Mouse (Mus musculus) cerebellum, postnatal 25 days (tissue): ENCODE data around the gene Polr2e.
A peak's percentile ranks its signal among the peaks of the same experiment; 100 is the strongest.

Source experiments
- DNase-seq, 2 experiments: peaks; one replicate each; pipeline ENCODE4 v3.0.0; 2021; ENCODE audit warnings: mixed read lengths in 2 of 2

Gene Polr2e

GRCm38 (mm10) chr10:80033511-80034391 lies 5.8 kb downstream of the Polr2e start:
- peak; percentile 62 to 69 for DNase-seq

- peak in 1 of 2 experiments; percentile 44 for DNase-seq
Measured at GRCm38 (mm10) chr10:80032799-80033480, 6.7 kb downstream of the Polr2e start.

- no peak for DNase-seq
Measured at GRCm38 (mm10) chr10:80030736-80031135, 8.9 kb downstream of the Polr2e start.

- no peak for DNase-seq
Measured at GRCm38 (mm10) chr10:80030191-80030590, 9.4 kb downstream of the Polr2e start.

GRCm38 (mm10) chr10:80028521-80028846 lies 11.1 kb downstream of the Polr2e start:
- DNase-seq, result no peak

- no peak for DNase-seq
Measured at GRCm38 (mm10) chr10:80027681-80028520, 11.7 kb downstream of the Polr2e start.

- DNase-seq, result no peak
Measured at GRCm38 (mm10) chr10:80025889-80026288, 13.7 kb downstream of the Polr2e start.

- DNase-seq, result no peak
Measured at GRCm38 (mm10) chr10:80025463-80025862, 14.1 kb downstream of the Polr2e start.

GRCm38 (mm10) chr10:80025044-80025347 lies 14.6 kb downstream of the Polr2e start:
- DNase-seq, result no peak

- DNase-seq, result no peak
Measured at GRCm38 (mm10) chr10:80024229-80025043, 15.2 kb downstream of the Polr2e start.

GRCm38 (mm10) chr10:80023758-80024157 lies 15.8 kb downstream of the Polr2e start:
- DNase-seq, result no peak

- DNase-seq, result no peak
Measured at GRCm38 (mm10) chr10:80022806-80023205, 16.8 kb downstream of the Polr2e start.

- DNase-seq, result no peak
Measured at GRCm38 (mm10) chr10:80022164-80022563, 17.4 kb downstream of the Polr2e start.

GRCm38 (mm10) chr10:80021320-80021641 lies 18.3 kb downstream of the Polr2e start:
- DNase-seq, result no peak

- DNase-seq, result no peak
Measured at GRCm38 (mm10) chr10:80020603-80021319, 18.8 kb downstream of the Polr2e start.

- DNase-seq, result no peak
Measured at GRCm38 (mm10) chr10:80020191-80020590, 19.4 kb downstream of the Polr2e start.

GRCm38 (mm10) chr10:80019471-80020131 lies 20.0 kb downstream of the Polr2e start:
- DNase-seq, result no peak

- no peak for DNase-seq
Measured at GRCm38 (mm10) chr10:80018739-80019297, 20.8 kb downstream of the Polr2e start.

- DNase-seq, result no peak
Measured at GRCm38 (mm10) chr10:80017771-80018170, 21.8 kb downstream of the Polr2e start.

GRCm38 (mm10) chr10:80017361-80017760 lies 22.2 kb downstream of the Polr2e start:
- no peak for DNase-seq

- DNase-seq, result no peak
Measured at GRCm38 (mm10) chr10:80016931-80017330, 22.7 kb downstream of the Polr2e start.
